Mouse (Mus musculus) cerebellum, postnatal 25 days (tissue): ENCODE data around the gene Ctxn1.
"Not testable (repeated sequence)": the region's sequence is repeated elsewhere in the genome, so short reads cannot be mapped to it uniquely, and the experiment has no call there.

Experiments used
- DNase-seq, 2 experiments: peaks; one replicate each; pipeline ENCODE4 v3.0.0; 2021; ENCODE audit warnings: mixed read lengths in 2 of 2

Gene Ctxn1

GRCm38 (mm10) chr8:4259125-4259804 is at the start of gene Ctxn1:
Gene Ctxn1, minus strand, starts transcription at chr8:4259274.
- DNase-seq: peak; percentile 71 to 87

DNA sequence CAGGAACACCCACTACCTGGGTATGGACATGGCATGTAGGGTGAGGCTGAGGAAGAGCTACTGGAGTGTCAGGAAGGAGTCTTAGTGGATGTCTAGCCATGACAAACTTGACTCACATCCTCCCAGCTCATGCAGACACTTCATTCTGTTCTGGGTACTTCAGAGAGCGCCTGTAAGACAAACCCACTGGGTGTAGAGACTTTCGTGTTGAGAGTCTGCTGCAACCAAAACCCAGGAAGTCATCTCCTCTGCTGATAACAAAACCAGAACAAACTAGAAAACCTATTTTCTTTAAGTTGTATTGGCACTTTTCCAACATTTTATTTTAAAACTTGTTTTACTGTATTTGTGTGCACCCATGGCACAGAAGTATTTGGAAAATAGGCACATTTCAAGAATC is 46.8 kb upstream of the Ctxn1 start:
- DNase-seq: no peak

- DNase-seq: no peak
Measured at GRCm38 (mm10) chr8:4304124-4304547, 45.1 kb upstream of the Ctxn1 start.

GRCm38 (mm10) chr8:4297822-4298221 is 38.7 kb upstream of the Ctxn1 start:
- DNase-seq: no peak

- DNase-seq: no peak
Measured at GRCm38 (mm10) chr8:4292738-4293137, 33.7 kb upstream of the Ctxn1 start.

DNA sequence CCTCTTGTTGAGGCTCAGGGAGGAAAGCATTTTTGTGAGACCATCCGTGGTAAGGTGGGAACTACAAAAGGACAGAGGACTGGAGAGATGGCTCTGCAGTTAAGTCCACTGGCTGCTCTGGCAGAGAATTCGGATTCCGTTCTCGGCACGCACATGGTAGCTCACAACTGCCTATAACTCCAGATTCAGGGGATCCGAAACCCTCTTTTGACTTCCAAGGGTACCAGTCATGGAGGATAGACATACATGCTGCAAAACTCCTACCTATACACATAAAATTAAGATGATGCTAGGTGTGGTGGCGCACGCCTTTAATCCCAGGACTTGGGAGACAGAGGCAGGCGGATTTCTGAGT is 17.0 kb upstream of the Ctxn1 start:
- DNase-seq: no peak

DNA sequence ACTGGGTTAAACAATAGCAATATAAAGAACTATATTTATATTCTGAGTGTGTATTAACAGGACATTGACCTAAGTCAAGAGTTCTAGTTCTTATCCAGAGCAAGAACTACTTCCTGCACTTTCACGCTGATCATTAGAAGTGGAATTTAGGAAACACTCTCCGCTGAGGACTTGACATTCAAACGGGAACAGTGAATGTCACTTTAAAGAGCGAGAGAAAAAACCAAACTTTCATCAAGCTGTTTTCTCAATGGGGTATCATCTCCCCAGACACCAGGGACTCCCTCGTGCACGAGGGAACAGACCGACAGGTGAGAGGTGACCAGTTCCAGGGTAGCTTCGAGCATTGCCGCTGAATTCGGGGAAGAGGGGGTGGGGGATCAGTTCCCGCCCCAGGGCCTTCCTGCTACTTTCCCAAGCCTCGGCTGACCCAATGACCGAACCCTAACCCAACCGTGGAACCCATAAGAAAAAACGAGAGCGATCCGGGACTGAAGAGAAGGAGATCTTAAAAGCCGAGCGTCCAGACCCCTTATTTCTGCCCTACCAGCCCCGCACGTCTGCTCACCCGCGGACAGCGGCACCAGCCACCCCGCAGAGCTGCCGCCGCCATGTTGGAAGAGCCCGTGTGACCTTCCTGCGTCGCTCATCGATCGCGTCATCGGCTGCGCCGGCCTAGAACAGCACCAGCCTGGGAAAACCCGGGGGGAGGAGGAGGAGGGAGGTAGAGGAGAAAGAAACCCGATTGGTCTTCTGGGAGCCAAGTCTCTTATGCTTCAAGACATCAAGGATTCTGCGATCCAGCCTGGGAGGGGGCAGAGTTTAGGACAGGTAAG is 16.4 kb upstream of the Ctxn1 start, which contains the start of gene Timm44:
Gene Timm44 (minus strand): TSS at position 639 of the 836 bp plus-strand sequence.
- DNase-seq: peak; percentile 98

GRCm38 (mm10) chr8:4269609-4270008 is 10.5 kb upstream of the Ctxn1 start:
- DNase-seq: peak in 1 of 2 experiments; percentile 53

DNA sequence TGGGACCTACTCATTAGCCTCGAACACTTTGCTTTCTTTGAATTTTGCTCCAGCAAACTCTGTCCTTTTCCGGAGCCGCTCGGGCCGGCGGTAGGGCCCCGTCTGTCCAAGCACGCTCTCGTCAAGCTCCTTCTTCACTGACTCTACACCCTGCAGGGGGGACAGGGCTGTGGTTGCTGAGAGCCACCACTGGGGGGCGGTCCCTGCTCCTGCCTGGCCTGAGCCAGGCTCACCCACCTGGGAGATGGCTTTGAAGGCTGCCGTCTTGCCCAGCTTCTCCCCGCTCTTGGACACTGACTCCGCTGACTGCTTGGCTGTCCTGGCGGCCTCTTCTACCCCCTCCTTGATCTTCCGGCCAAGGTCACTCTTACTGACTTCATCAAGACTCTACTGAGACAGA is 8.6 kb upstream of the Ctxn1 start:
- peak in 1 of 2 experiments; percentile 44 for DNase-seq

DNA sequence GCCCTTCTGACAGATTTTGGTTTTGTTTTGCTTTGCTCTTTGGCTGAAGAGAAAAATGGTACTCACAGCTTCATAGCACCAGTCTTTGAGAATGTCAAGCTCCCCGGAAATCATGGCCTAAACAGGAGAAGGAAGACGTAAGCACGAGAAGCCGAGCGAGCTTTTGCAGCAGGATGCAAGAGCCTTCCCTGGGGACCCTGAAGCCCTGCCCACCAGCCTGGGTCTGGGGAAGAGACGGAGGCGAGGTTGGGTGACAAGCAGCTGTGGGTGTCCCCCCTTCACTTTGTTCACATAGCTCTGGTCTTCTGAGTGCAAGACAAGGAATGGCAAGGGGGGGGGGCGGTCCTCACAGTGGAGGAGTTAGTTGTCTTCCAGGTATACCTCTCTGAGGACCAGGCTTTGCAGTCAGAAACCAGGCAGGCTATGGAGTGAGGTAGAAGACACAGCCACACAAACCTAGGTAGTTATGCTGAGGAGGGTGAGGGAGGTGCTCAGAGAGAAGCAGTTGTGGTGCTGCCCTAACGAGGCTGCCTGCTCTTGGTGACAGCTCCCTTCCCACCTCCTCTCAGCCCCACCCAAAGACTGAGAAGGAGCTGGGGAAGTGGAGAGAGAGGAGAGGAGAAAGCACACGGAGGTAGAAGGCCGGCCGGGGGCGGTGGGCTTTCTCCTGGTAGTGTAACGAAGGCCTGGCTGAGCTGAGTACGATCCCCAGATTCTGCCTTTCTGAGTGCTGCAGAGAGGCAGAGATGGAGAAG is 6.3 kb upstream of the Ctxn1 start:
- no peak for DNase-seq

DNA sequence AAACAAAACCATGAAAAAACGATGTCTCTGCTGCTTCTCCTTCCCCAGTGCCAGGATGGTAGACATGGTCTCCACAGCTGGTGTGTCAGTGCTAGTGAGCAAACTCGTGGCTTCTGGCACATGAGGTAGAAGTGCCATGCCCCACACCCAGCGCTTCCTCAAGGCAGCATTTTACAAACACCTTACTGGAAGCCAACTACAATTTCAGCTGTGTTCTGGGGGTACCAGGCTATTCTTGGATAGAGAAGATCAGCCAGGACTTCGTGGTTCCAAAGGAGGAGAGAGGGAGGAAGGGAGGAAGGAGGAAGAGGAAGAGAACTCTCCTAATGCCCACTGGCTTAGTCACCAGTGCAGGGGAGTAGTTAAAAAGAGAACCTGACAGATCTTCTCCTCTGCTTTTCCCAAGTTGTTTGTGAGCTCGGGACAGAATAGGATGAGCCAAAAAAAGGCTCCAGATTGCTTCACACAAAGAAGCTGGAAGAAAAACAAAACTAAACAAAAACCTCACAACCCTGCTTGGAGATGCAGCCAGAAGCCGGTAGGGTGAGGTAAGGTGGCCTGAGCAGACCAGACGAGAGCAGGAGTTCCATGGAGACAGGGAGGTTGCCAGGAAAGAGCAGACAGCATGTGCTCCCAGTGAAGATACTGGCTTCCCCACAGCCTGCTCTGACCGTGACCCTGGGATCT is 4.2 kb upstream of the Ctxn1 start:
- DNase-seq: no peak

- DNase-seq: no peak
Measured at GRCm38 (mm10) chr8:4259805-4260170, 714 bp upstream of the Ctxn1 start.

GRCm38 (mm10) chr8:4258678-4259077 is 396 bp downstream of the Ctxn1 start:
- peak in 1 of 2 experiments; percentile 42 for DNase-seq

- DNase-seq: peak; percentile 64 to 78
Measured at GRCm38 (mm10) chr8:4258233-4258632, 841 bp downstream of the Ctxn1 start.

- peak in 1 of 2 experiments; percentile 2 for DNase-seq
Measured at GRCm38 (mm10) chr8:4257350-4257749, 1.7 kb downstream of the Ctxn1 start.

GRCm38 (mm10) chr8:4256911-4257310 is 2.2 kb downstream of the Ctxn1 start:
- peak in 1 of 2 experiments; percentile 4 for DNase-seq

- not testable (repeated sequence) for DNase-seq
Measured at GRCm38 (mm10) chr8:4255471-4255870, 3.6 kb downstream of the Ctxn1 start.

DNA sequence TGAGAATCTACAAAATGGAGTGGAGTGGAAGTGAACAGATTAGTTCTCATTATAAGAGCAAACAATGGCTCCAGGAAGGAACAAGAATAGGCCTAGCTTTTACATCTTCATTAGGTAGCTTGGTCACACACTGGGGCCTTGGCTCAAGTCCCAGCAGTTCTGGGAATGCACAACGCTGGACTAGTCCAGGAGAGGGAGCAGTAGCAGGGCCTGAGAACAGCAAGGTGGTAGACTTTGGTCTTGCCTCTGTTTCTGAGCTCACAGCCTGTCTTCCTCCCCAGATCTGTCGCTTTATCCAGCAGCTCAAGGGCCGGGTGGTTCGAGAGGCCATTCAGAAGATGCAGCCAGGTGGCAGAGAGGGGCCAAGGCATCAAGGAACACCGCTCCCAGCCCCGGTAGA is 5.1 kb downstream of the Ctxn1 start:
- DNase-seq: peak; percentile 77 to 90

DNA sequence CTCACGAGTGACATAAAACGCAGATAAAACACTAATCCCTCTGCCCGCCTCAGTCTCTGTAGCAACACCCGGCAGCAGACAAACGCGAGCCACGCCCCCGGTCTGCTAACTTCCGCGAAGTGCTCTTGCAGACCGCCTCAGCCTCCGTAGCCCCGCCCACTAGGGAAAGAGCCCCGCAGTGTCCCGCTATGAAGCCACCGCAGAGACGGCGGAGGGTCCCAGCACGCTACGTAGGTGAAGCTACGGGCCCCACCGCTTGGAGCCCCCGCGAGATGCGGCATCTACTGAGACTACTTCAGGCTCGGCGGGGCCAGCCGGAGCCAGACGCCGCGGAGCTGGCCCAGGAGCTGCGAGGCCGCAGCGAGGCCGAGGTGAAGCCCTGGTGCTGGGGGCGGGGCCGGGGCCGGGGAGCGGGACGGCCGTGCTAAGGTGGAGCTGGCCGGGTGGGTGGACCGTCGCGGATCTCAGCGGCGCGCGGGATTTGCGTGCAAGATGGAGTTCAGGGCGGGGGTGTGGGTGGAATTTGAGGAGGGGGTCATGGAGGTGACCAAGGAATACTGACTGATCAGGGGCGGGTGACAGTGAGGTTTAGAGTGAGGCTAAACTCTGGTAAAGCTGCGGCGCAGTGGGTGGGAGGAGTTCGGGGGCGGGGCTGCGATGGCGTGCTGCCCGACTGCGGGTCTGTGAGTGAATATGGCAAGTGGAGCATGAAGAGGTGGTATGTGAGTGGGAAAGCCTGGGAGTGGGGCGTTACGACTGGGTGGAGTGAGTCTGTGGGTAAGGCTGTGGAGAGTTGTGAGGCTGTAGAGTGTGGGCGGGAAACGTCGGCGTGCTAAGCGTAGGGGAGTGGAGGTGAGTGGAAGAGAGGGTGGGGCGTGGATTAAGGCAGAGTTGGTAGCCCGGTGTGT is 5.9 kb downstream of the Ctxn1 start, which contains the start of gene Snapc2:
Gene Snapc2 (plus strand): TSS at position 147 of the 908 bp plus-strand sequence.
- peak; percentile 95 to 97 for DNase-seq

- DNase-seq: peak in 1 of 2 experiments; percentile 6
Measured at GRCm38 (mm10) chr8:4252116-4252760, 6.8 kb downstream of the Ctxn1 start.
